Mouse (Mus musculus): ENCODE results near the gene Tgfbr3l.

DNA sequence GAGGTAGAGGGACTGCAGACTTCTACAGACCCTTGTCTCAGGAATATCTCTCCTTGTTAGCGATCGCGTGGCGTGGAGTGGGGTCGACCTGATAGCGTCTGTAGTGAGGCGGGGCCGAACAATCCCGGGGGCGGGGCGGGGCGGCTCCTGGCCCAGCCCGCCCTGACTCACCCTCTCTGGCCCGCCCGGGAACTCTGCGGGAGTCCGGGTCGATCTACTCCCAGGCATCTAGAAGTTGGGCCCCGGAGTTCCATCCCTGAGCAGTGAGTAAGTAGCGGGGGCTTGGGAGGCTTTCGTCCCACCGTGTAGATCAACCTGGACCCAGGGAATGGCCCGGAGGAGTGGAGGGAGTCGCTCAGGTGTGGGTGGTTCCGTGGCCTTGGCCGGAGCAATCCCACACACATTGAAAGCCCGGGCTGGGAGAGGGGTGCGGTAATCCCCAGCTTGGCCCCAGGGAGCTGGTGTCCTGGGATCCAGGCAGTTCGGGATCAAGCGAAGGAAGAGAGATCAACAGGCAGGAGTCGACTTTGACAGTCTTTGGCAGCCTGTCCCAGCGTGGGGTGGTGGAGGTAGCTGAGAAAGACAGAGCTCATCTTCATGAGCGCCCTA is 21.2 kb upstream of the Tgfbr3l start, which contains the start of gene Lrrc8e:
- TF ChIP-seq CTCF (IDR thresholded peaks at IDR 0.05; ENCODE audit: low read depth) (no peak), EP300 (optimal IDR thresholded peaks at IDR 0.05) (no peak)

All from stomach, postnatal 0 days (tissue).